9 mouse cellular contexts compared by ENCODE assay signal in the genomic region with DNA sequence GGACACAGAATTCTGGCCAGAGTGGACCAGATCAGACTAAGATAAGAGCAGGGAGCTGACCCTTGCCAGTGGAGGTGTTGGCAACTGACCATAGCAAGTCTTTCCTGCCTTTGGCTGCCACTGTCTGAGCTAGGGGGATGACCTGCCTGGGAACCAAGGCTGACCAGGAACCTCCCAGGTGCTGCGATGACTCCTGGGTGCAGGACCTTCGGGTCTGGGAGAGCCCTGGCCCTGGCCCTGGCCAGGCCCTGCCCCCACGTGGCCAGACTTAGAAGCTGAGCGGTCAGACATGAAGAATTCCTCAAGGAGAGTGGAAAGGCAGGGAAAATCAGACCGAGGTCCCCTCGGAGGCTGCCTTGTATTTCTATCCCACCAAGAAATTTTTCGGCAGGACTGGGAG. TPM values are rescaled to one million over a fixed set of nuclear protein-coding genes. Genes with fewer than 3 reads are reported as not detected.
A peak's percentile ranks its signal among the peaks of the same experiment; 100 is the strongest.
DNase-seq lines count a peak whose midpoint lies in the region; ATAC-seq lines count a peak whose summit lies in the region.
"Had no signal": no experiment of that assay in that cellular context is flagged by ENCODE, and none has a peak within 500 bp of the region (broad histone marks: within the 10 kb centered on the region; RNA-seq: fewer than 3 reads in every experiment).

No protein-coding gene starts in this region.

- H3K4me2 ChIP-seq in forebrain, embryonic 14.5 days (ENCODE audit: low read length): peak overlapping the region; percentile 83

- H3K9me3 ChIP-seq in forebrain, embryonic 14.5 days (replicated peaks; ENCODE audit: control insufficient read depth, low read length): no peaks in the 10 kb centered on the region

- ATAC-seq in forebrain, embryonic 14.5 days: no peak

- H3K4me3 ChIP-seq in forebrain, embryonic 14.5 days (ENCODE audit: low read depth, low read length): peak overlapping the region; percentile 66

- 6% methylated on average over 7 of the region's 7 CpGs for WGBS in forebrain, embryonic 14.5 days

- peak; percentile 70 for DNase-seq in embryo, embryonic 9.5 days (ENCODE audit: extremely low spot score)
- no peak for DNase-seq in forebrain, embryonic 14.5 days (ENCODE audit: low spot score)
- DNase-seq in kidney, adult 18-20 months: peak; percentile 67
- DNase-seq in lung, postnatal 25 days (ENCODE audit: low spot score): peak; percentile 65
- DNase-seq in left cerebral cortex, adult 8-10 months (ENCODE audit: low spot score in 2 of 2): no peak
- no peak for DNase-seq in MN1 (ENCODE audit: low spot score)
- no peak for DNase-seq in cerebellum, postnatal 10 days

- H3K4me1 ChIP-seq in forebrain, embryonic 14.5 days (ENCODE audit: control insufficient read depth, insufficient read depth, low read length): peaks cover 19% of the 10 kb centered on the region

- H3K27ac ChIP-seq in forebrain, embryonic 14.5 days (ENCODE audit: low read depth, low read length): no peak overlapping the region
- H3K27ac ChIP-seq: macrophage had no signal

- H3K36me3 ChIP-seq in forebrain, embryonic 14.5 days (ENCODE audit: control insufficient read depth, insufficient read depth, low read length): no peaks in the 10 kb centered on the region

- peak overlapping the region; percentile 94; the same call in 1 of the 2 replicates for H3K9ac ChIP-seq in forebrain, embryonic 14.5 days (ENCODE audit: low read length)

- H3K27me3 ChIP-seq in forebrain, embryonic 14.5 days (replicated peaks; ENCODE audit: control insufficient read depth, insufficient read depth, low read length): peaks cover 48% of the 10 kb centered on the region

RNA-seq across cellular contexts. Expression of a gene that starts 2.5 kb away (rescaled TPM):
- polyA plus RNA-seq in forebrain, embryonic 14.5 days (2014; fragmentation: Nextera tagmentation; extraction: Ambion mirVana): 20.6 and 25.0 TPM in 2 replicates
- 10 to 100 TPM in 3 of 4 experiments, 1 to 10 TPM in 1; 9.1 to 11.7 (median 11.2) TPM for total RNA-seq in left cerebral cortex, adult 8-10 months (2022)

RNA-seq across cellular contexts. Expression of a gene that starts 28.5 kb away (rescaled TPM):
- polyA plus RNA-seq in forebrain, embryonic 14.5 days (2014; fragmentation: Nextera tagmentation; extraction: Ambion mirVana): not detected in 2 replicates
- total RNA-seq in left cerebral cortex, adult 8-10 months (2022): not detected
- total RNA-seq: adrenal gland, postnatal 36 days had no signal
- polyA plus RNA-seq: macrophage had no signal

Comparison
In these comparisons a context has a peak if more than half of its experiments do, and no peak if none do; other contexts are left out.
1. DNase-seq: peak in embryo, embryonic 9.5 days (single experiment), kidney, adult 18-20 months (single experiment) and lung, postnatal 25 days (single experiment); none in forebrain, embryonic 14.5 days (single experiment), left cerebral cortex, adult 8-10 months (0 of 2), MN1 (single experiment) and cerebellum, postnatal 10 days (0 of 2).